Mouse (Mus musculus) heart, adult 2 months (tissue): ENCODE measurements around the gene Stmn1.

Experiments used
- CTCF ChIP-seq: fragments of 200-600 bp; IDR thresholded peaks from 2 replicates; pipeline ENCODE4 v1.8.1; 2022; ENCODE audit warnings: antibody characterized with exemption, mild to moderate bottlenecking, moderate library complexity
- EP300 ChIP-seq: fragments of 200-500 bp; IDR thresholded peaks from 2 replicates; pipeline ENCODE4 v1.6.1; 2011; ENCODE audit warnings: low read depth, low read length, control low read depth; ENCODE audit not compliant: insufficient read depth
- POLR2A ChIP-seq: fragments of 200-500 bp; IDR thresholded peaks from 2 replicates; pipeline ENCODE4 v1.6.1; 2011; ENCODE audit warnings: mild to moderate bottlenecking, low read depth, low read length, control low read depth; ENCODE audit not compliant: insufficient read depth

GRCm38 (mm10) chr4:134467435-134468214 is 495 bp upstream of the Stmn1 start:
- TF ChIP-seq CTCF = no peak
- TF ChIP-seq POLR2A = no peak
- TF ChIP-seq EP300 = no peak
